Mouse (Mus musculus): ENCODE data around the gene Tmem169.

DNA sequence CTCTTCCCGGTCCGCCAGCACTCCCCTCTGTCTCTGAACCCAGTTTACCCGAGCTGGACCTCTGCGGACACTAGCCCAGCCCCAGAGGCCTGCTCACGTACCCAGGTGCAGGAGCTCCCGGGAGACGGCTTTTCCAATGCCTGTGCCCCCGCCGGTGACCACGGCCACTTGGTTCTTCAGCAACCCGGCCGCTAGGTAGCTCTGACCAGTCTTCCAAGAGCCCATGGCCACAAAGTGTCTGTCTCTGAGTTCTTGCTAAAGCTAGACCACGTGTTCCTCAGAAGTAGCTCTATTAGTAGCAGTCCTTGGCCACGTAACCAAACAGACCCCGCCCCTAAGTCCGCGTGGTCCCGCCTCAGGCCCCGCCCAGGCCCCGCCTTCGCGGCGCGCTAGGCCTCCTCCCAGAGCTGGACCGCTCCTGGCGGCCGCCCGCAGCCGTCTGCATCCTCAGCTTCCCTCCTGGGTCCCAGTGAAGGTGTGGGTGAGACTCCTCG, at the start of gene Tmem169, which contains the start of gene Pecr:
- TF ChIP-seq CTCF (IDR thresholded peaks at IDR 0.05; ENCODE audit: borderline replicate concordance, insufficient read depth, low read length) (no peak), POLR2A (IDR thresholded peaks at IDR 0.05; ENCODE audit: low read depth, low read length) (peak; percentile 87)

Data from embryonic fibroblast, embryonic 13.5 days (primary cell).